Mouse (Mus musculus): ENCODE measurements at regions not wholly inside any gene's neighbourhood (a gene's known extent, or its start where the extent isn't known, plus 50 kb on each side); places are given as distances from the start of the nearest gene placed in this dataset.

DNA sequence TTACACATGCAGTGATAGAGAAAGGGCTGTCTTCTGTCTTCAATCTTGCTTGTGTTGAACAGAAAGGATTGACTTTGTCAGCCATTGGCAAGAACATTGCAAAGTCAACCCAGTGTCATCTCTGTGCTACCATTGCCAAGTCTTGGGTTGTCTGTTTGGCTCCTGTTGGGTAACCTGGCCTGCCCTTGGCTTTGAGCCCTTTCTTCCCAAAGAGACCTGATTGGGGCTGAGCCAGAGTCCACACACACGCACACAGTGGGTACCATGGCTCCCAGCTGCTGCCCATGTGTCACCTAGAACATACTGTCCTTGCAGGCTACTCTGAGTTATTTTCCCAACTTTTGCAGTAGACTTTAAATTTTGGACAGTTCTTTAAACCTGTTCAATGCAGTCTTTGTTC is 51.0 kb upstream of the Fam19a1 start:
- ATAC-seq (ENCODE audit: low FRiP score, low TSS enrichment) (no peak), DNase-seq (no peak)
- Histone ChIP-seq H3K36me3 (ENCODE audit: control insufficient read depth, insufficient read depth, low read length) (no peaks in the 10 kb centered on the region), H3K4me3 (replicated peaks; ENCODE audit: low read depth, low read length) (no peak overlapping the region), H3K27ac (replicated peaks; ENCODE audit: low read depth, low read length) (no peak overlapping the region), H3K9me3 (ENCODE audit: control insufficient read depth, low read length) (no peaks in the 10 kb centered on the region), H3K4me2 (ENCODE audit: low read length) (no peak overlapping the region), H3K4me1 (ENCODE audit: control insufficient read depth, insufficient read depth, low read length) (no peaks in the 10 kb centered on the region), H3K27me3 (ENCODE audit: control insufficient read depth, insufficient read depth, low read length) (no peaks in the 10 kb centered on the region), H3K9ac (replicated peaks; ENCODE audit: low read length) (no peak overlapping the region)
- WGBS: 74% methylated on average over 1 of the region's 1 CpGs

Measured in midbrain, embryonic 14.5 days (tissue).